Mouse (Mus musculus): ENCODE data around the gene Baiap3. TPM values are rescaled to one million over a fixed set of nuclear protein-coding genes. Genes with fewer than 3 reads are reported as not detected.

The Baiap3 gene
- total and polyA plus RNA-seq, 2 experiments = 0.18 to 0.43 TPM

DNA sequence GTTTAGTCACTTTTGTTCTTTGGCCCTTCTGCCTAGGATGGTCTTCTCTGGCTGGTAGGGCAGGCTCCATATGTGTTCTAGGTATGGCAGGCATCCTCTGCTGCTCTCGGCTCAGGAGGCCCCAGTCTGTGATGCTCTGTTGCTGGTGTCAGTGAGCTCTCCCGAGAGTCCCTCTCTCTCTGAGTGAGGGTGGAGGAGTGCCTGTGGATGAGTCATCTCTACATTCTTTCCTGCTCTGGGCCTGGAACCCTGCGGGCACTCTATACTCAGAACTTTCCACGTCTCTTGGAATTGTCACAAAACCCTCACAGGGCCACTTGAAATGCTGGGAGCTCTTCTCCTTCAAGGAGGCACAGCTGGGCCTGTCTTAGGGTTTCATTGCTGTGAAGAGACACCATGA lies 44.5 kb downstream of the Baiap3 start:
- no peak overlapping the region for H3K27ac ChIP-seq (replicated peaks; ENCODE audit: insufficient read depth, low read depth, low read length)
- H3K27me3 ChIP-seq (ENCODE audit: control insufficient read depth, insufficient read depth, low read length) = no peaks in the 10 kb centered on the region
- no peak for DNase-seq (ENCODE audit: extremely low read depth, low read depth, low spot score)
- TF ChIP-seq CTCF (IDR thresholded peaks at IDR 0.05; ENCODE audit: low read depth, low read length) (no peak), POLR2A (IDR thresholded peaks at IDR 0.05; ENCODE audit: extremely low read depth, insufficient read depth, low read length) (no peak)
- H3K4me3 ChIP-seq (ENCODE audit: insufficient read depth, low read depth, low read length) = no peak overlapping the region
- 89% methylated on average over 4 of the region's 4 CpGs for WGBS
- H3K4me1 ChIP-seq (ENCODE audit: control insufficient read depth, insufficient read depth, low read length) = no peaks in the 10 kb centered on the region
- peaks cover 20% of the 10 kb centered on the region for H3K36me3 ChIP-seq (ENCODE audit: control insufficient read depth, insufficient read depth, low read length)
- H3K79me2 ChIP-seq (ENCODE audit: control insufficient read depth, insufficient read depth, low read length) = no peaks in the 10 kb centered on the region
- H3K9ac ChIP-seq (ENCODE audit: low read depth, low read length) = no peak overlapping the region

DNA sequence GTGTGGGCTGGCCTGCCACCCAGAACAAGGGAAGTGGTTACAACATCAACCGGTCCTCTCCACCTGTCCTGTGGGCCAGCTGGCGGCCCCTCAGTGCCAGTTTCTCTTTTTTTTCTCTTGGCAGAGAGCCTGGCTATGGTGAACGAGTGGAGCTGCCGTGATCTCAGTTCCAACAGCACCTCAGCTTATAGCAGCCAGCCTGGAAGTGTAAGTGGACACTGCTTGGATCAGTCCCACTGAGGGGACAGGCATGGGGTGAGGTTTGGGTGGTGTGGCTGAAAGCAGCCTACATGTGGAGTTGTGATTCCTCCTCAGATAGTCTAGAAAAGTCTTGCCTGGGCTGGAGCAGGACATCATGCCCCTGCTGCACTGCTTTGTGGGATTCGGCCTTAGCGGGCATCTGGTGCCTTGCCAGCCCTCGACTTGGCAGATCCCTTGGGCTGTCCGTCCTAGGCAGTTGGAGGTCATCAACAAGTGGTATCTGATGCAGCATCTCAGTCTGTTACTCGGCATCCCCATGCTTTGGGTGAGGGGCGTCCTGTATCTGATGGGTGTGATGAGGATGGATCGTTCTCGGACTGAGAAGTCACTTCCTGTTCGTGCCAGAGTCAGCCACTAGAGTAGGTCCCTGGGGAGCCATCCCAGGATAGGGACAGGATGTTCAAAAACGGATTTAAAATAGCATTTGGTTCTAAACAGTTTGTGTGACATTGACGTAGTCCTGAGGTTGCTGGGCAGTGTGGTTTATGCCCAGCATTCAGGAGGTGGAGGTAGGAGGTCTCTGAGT lies 45.3 kb downstream of the Baiap3 start:
- H3K4me3 ChIP-seq (ENCODE audit: insufficient read depth, low read depth, low read length) = no peak overlapping the region
- H3K9ac ChIP-seq (ENCODE audit: low read depth, low read length) = no peak overlapping the region
- WGBS = 77% methylated on average over 15 of the region's 15 CpGs
- TF ChIP-seq CTCF (IDR thresholded peaks at IDR 0.05; ENCODE audit: low read depth, low read length) = no peak
- no peak for TF ChIP-seq POLR2A (IDR thresholded peaks at IDR 0.05; ENCODE audit: extremely low read depth, insufficient read depth, low read length)
- no peaks in the 10 kb centered on the region for H3K79me2 ChIP-seq (ENCODE audit: control insufficient read depth, insufficient read depth, low read length)
- no peaks in the 10 kb centered on the region for H3K4me1 ChIP-seq (ENCODE audit: control insufficient read depth, insufficient read depth, low read length)
- peaks cover 21% of the 10 kb centered on the region for H3K36me3 ChIP-seq (ENCODE audit: control insufficient read depth, insufficient read depth, low read length)
- H3K27me3 ChIP-seq (ENCODE audit: control insufficient read depth, insufficient read depth, low read length) = no peaks in the 10 kb centered on the region
- no peak overlapping the region for H3K27ac ChIP-seq (replicated peaks; ENCODE audit: insufficient read depth, low read depth, low read length)
- no peak for DNase-seq (ENCODE audit: extremely low read depth, low read depth, low spot score)

DNA sequence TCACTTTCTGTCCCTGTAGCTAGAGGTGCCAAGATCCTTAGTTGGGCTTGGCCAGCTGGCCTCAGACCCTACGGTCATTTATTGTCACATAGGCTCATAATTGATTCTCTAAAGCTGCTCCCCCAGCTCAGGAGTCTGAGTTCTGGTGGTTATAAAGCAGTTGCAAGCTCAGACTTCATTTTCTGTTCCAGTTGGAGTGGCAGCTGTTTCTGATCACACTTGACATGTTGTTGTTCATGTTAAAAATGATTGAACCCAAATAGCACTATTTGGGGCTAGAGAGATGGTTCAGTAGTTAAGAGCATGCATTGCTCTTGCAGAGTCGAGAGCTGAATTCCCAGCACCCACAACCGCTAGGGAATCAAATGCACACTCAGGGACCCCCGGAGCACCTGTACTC lies 46.2 kb downstream of the Baiap3 start:
- 96% methylated on average over 4 of the region's 4 CpGs for WGBS

DNA sequence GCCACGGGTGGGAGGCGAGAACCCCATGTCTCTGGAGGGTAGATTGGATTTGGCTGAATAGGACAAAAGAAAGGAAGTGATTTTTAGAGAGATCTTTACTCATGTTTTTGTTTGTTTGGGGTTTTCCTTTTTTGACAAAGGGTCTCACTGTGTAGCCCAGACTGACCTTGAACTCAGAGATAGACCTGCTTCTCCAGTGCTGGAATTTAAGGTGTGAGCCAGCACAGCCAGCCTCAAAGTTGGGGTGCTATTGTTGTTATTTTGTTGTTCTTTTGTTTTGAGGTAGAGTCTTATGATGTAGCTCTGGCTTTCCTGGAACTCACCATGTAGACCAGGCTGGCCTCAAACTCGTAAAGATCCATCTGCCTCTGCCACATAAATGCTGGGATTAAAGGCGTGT lies 53.8 kb downstream of the Baiap3 start:
- TF ChIP-seq POLR2A (IDR thresholded peaks at IDR 0.05; ENCODE audit: extremely low read depth, insufficient read depth, low read length) (no peak), CTCF (IDR thresholded peaks at IDR 0.05; ENCODE audit: low read depth, low read length) (no peak)
- Histone ChIP-seq H3K79me2 (ENCODE audit: control insufficient read depth, insufficient read depth, low read length) (peaks cover 5% of the 10 kb centered on the region; the same call in 1 of the 2 replicates), H3K9ac (ENCODE audit: low read depth, low read length) (no peak overlapping the region), H3K36me3 (ENCODE audit: control insufficient read depth, insufficient read depth, low read length) (peaks cover 20% of the 10 kb centered on the region; the same call in 1 of the 2 replicates), H3K27me3 (ENCODE audit: control insufficient read depth, insufficient read depth, low read length) (no peaks in the 10 kb centered on the region), H3K27ac (replicated peaks; ENCODE audit: insufficient read depth, low read depth, low read length) (no peak overlapping the region), H3K4me1 (ENCODE audit: control insufficient read depth, insufficient read depth, low read length) (no peaks in the 10 kb centered on the region), H3K4me3 (ENCODE audit: insufficient read depth, low read depth, low read length) (no peak overlapping the region)
- no peak for DNase-seq (ENCODE audit: extremely low read depth, low read depth, low spot score)
- WGBS = 93% methylated on average over 4 of the region's 4 CpGs

More for the DNA sequence above, 46.2 kb downstream of the Baiap3 start:
- Histone ChIP-seq H3K79me2 (ENCODE audit: control insufficient read depth, insufficient read depth, low read length) (no peaks in the 10 kb centered on the region), H3K27ac (replicated peaks; ENCODE audit: insufficient read depth, low read depth, low read length) (no peak overlapping the region), H3K27me3 (ENCODE audit: control insufficient read depth, insufficient read depth, low read length) (no peaks in the 10 kb centered on the region), H3K4me3 (ENCODE audit: insufficient read depth, low read depth, low read length) (no peak overlapping the region), H3K4me1 (ENCODE audit: control insufficient read depth, insufficient read depth, low read length) (no peaks in the 10 kb centered on the region), H3K36me3 (ENCODE audit: control insufficient read depth, insufficient read depth, low read length) (peaks cover 25% of the 10 kb centered on the region), H3K9ac (ENCODE audit: low read depth, low read length) (no peak overlapping the region)
- TF ChIP-seq POLR2A (IDR thresholded peaks at IDR 0.05; ENCODE audit: extremely low read depth, insufficient read depth, low read length) (no peak), CTCF (IDR thresholded peaks at IDR 0.05; ENCODE audit: low read depth, low read length) (no peak)
- no peak for DNase-seq (ENCODE audit: extremely low read depth, low read depth, low spot score)

Other genes starting within 250 kb of the Baiap3 start
- gene Cramp1l, start 240.6 kb downstream of the Baiap3 start, total RNA-seq (2014; rRNA removed) = 2.7 and 2.9 TPM in 2 replicates
- gene Cramp1l, start 240.6 kb downstream of the Baiap3 start, polyA plus RNA-seq (2012; rRNA removed) = 4.2 and 6.5 TPM in 2 replicates
- 4.6 and 5.4 TPM in 2 replicates for gene Ift140, start 240.3 kb downstream of the Baiap3 start, total RNA-seq (2014; rRNA removed)
- gene Ift140, start 240.3 kb downstream of the Baiap3 start, polyA plus RNA-seq (2012; rRNA removed) = 3.4 and 3.6 TPM in 2 replicates
- 22.3 and 23.9 TPM in 2 replicates for gene Tmem204, start 172.8 kb downstream of the Baiap3 start, total RNA-seq (2014; rRNA removed)
- gene Tmem204, start 172.8 kb downstream of the Baiap3 start, polyA plus RNA-seq (2012; rRNA removed) = 15.7 and 19.1 TPM in 2 replicates
- 3.2 and 5.4 TPM in 2 replicates for gene Telo2, start 140.4 kb downstream of the Baiap3 start, total RNA-seq (2014; rRNA removed)
- 5.7 and 7.3 TPM in 2 replicates for gene Telo2, start 140.4 kb downstream of the Baiap3 start, polyA plus RNA-seq (2012; rRNA removed)
- gene Ptx4, start 135.6 kb downstream of the Baiap3 start, total RNA-seq (2014; rRNA removed) = not detected in 2 replicates
- gene Ptx4, start 135.6 kb downstream of the Baiap3 start, polyA plus RNA-seq (2012; rRNA removed) = not detected in 2 replicates
- 16.7 and 17.9 TPM in 2 replicates for gene Clcn7, start 123.0 kb downstream of the Baiap3 start, total RNA-seq (2014; rRNA removed)
- gene Clcn7, start 123.0 kb downstream of the Baiap3 start, polyA plus RNA-seq (2012; rRNA removed) = 25.2 and 30.5 TPM in 2 replicates
- 0.13 TPM in 1 of 2 replicates, not detected in the other for gene Ccdc154, start 93.9 kb downstream of the Baiap3 start, total RNA-seq (2014; rRNA removed)
- 0.07 TPM in 1 of 2 replicates, not detected in the other for gene Ccdc154, start 93.9 kb downstream of the Baiap3 start, polyA plus RNA-seq (2012; rRNA removed)
- gene Gm38655, start 80.9 kb downstream of the Baiap3 start, total RNA-seq (2014; rRNA removed) = not detected in 2 replicates
- gene Gm38655, start 80.9 kb downstream of the Baiap3 start, polyA plus RNA-seq (2012; rRNA removed) = not detected in 2 replicates
- 11.2 and 12.1 TPM in 2 replicates for gene BC003965, start 71.8 kb downstream of the Baiap3 start, total RNA-seq (2014; rRNA removed)
- 14.7 and 15.4 TPM in 2 replicates for gene BC003965, start 71.8 kb downstream of the Baiap3 start, polyA plus RNA-seq (2012; rRNA removed)
- 9.4 and 10.4 TPM in 2 replicates for gene Unkl, start 68.0 kb downstream of the Baiap3 start, total RNA-seq (2014; rRNA removed)
- 28.0 and 29.0 TPM in 2 replicates for gene Unkl, start 68.0 kb downstream of the Baiap3 start, polyA plus RNA-seq (2012; rRNA removed)
- 32.1 and 33.0 TPM in 2 replicates for gene Gnptg, start 16.2 kb downstream of the Baiap3 start, total RNA-seq (2014; rRNA removed)
- 37.4 and 41.4 TPM in 2 replicates for gene Gnptg, start 16.2 kb downstream of the Baiap3 start, polyA plus RNA-seq (2012; rRNA removed)
- 14.0 and 16.7 TPM in 2 replicates for gene Tsr3, start 16.2 kb downstream of the Baiap3 start, total RNA-seq (2014; rRNA removed)
- 18.8 and 19.3 TPM in 2 replicates for gene Tsr3, start 16.2 kb downstream of the Baiap3 start, polyA plus RNA-seq (2012; rRNA removed)
- gene Ube2i, start 18.3 kb upstream of the Baiap3 start, total RNA-seq (2014; rRNA removed) = 92.9 and 103 TPM in 2 replicates
- gene Ube2i, start 18.3 kb upstream of the Baiap3 start, polyA plus RNA-seq (2012; rRNA removed) = 62.4 and 80.0 TPM in 2 replicates
- gene Prss34, start 42.0 kb upstream of the Baiap3 start, total RNA-seq (2014; rRNA removed) = not detected in 2 replicates
- gene Prss34, start 42.0 kb upstream of the Baiap3 start, polyA plus RNA-seq (2012; rRNA removed) = not detected in 2 replicates
- gene Prss28, start 52.3 kb upstream of the Baiap3 start, total RNA-seq (2014; rRNA removed) = not detected in 2 replicates
- not detected in 2 replicates for gene Prss28, start 52.3 kb upstream of the Baiap3 start, polyA plus RNA-seq (2012; rRNA removed)
- gene Prss29, start 62.3 kb upstream of the Baiap3 start, total RNA-seq (2014; rRNA removed) = not detected in 2 replicates
- not detected in 2 replicates for gene Prss29, start 62.3 kb upstream of the Baiap3 start, polyA plus RNA-seq (2012; rRNA removed)
- gene Tpsab1, start 89.2 kb upstream of the Baiap3 start, total RNA-seq (2014; rRNA removed) = not detected in 2 replicates
- gene Tpsab1, start 89.2 kb upstream of the Baiap3 start, polyA plus RNA-seq (2012; rRNA removed) = not detected in 2 replicates
- not detected in 2 replicates for gene Tpsb2, start 109.9 kb upstream of the Baiap3 start, total RNA-seq (2014; rRNA removed)
- gene Tpsb2, start 109.9 kb upstream of the Baiap3 start, polyA plus RNA-seq (2012; rRNA removed) = not detected in 2 replicates
- not detected in 2 replicates for gene Tpsg1, start 112.9 kb upstream of the Baiap3 start, total RNA-seq (2014; rRNA removed)
- 0.12 TPM in 1 of 2 replicates, not detected in the other for gene Tpsg1, start 112.9 kb upstream of the Baiap3 start, polyA plus RNA-seq (2012; rRNA removed)
- gene Cacna1h, start 177.4 kb upstream of the Baiap3 start, total RNA-seq (2014; rRNA removed) = 0.27 TPM in 1 of 2 replicates, not detected in the other
- 0.02 and 0.05 TPM in 2 replicates for gene Cacna1h, start 177.4 kb upstream of the Baiap3 start, polyA plus RNA-seq (2012; rRNA removed)
- gene Tekt4, start 198.3 kb upstream of the Baiap3 start, total RNA-seq (2014; rRNA removed) = not detected in 2 replicates
- gene Tekt4, start 198.3 kb upstream of the Baiap3 start, polyA plus RNA-seq (2012; rRNA removed) = not detected in 2 replicates
- not detected in 2 replicates for gene Sstr5, start 240.9 kb upstream of the Baiap3 start, total RNA-seq (2014; rRNA removed)
- not detected in 2 replicates for gene Sstr5, start 240.9 kb upstream of the Baiap3 start, polyA plus RNA-seq (2012; rRNA removed)

All from liver, adult 2 months (tissue).